Mouse (Mus musculus) cerebellum, adult 18-20 months (tissue): ENCODE data around the gene Galnt15.

Experiments used
- DNase-seq, 2 experiments: peaks; one replicate each; pipeline ENCODE4 v3.0.0; 2021

Gene Galnt15

GRCm38 (mm10) chr14:32028681-32029091 is at the start of gene Galnt15:
Galnt15 (plus strand) TSS chr14:32028989.
- DNase-seq, result peak; percentile 90 to 93

- no peak for DNase-seq
Observed at GRCm38 (mm10) chr14:31994021-31994420, 34.8 kb upstream of the Galnt15 start.

- DNase-seq, result no peak
Observed at GRCm38 (mm10) chr14:32000941-32001340, 27.8 kb upstream of the Galnt15 start.

- DNase-seq, result no peak
Observed at GRCm38 (mm10) chr14:32002502-32003338, 26.1 kb upstream of the Galnt15 start.

- DNase-seq, result no peak
Observed at GRCm38 (mm10) chr14:32003904-32004596, 24.7 kb upstream of the Galnt15 start.

- DNase-seq, result no peak
Observed at GRCm38 (mm10) chr14:32005673-32006261, 23.0 kb upstream of the Galnt15 start.

GRCm38 (mm10) chr14:32007654-32008335 is 21.0 kb upstream of the Galnt15 start:
- DNase-seq, result no peak

GRCm38 (mm10) chr14:32009715-32010114 is 19.1 kb upstream of the Galnt15 start:
- no peak for DNase-seq

GRCm38 (mm10) chr14:32011547-32012304 is 17.1 kb upstream of the Galnt15 start:
- DNase-seq, result no peak

- DNase-seq, result peak in 1 of 2 experiments; percentile 33
Observed at GRCm38 (mm10) chr14:32015131-32015770, 13.5 kb upstream of the Galnt15 start.

GRCm38 (mm10) chr14:32016466-32016865 is 12.3 kb upstream of the Galnt15 start:
- DNase-seq, result no peak

- no peak for DNase-seq
Observed at GRCm38 (mm10) chr14:32016921-32017320, 11.9 kb upstream of the Galnt15 start.

- DNase-seq, result no peak
Observed at GRCm38 (mm10) chr14:32017448-32017847, 11.3 kb upstream of the Galnt15 start.

- no peak for DNase-seq
Observed at GRCm38 (mm10) chr14:32019091-32019490, 9.7 kb upstream of the Galnt15 start.

- no peak for DNase-seq
Observed at GRCm38 (mm10) chr14:32021967-32022366, 6.8 kb upstream of the Galnt15 start.

- DNase-seq, result no peak
Observed at GRCm38 (mm10) chr14:32022450-32022849, 6.3 kb upstream of the Galnt15 start.

- DNase-seq, result peak; percentile 54 to 56
Observed at GRCm38 (mm10) chr14:32023891-32024290, 4.9 kb upstream of the Galnt15 start.

GRCm38 (mm10) chr14:32027218-32027617 is 1.6 kb upstream of the Galnt15 start:
- DNase-seq, result no peak

GRCm38 (mm10) chr14:32029411-32029992 is 713 bp downstream of the Galnt15 start:
- peak; percentile 47 to 57 for DNase-seq

- no peak for DNase-seq
Observed at GRCm38 (mm10) chr14:32030073-32030472, 1.3 kb downstream of the Galnt15 start.

GRCm38 (mm10) chr14:32032522-32032921 is 3.7 kb downstream of the Galnt15 start:
- DNase-seq, result peak; percentile 86 to 87
